Mouse (Mus musculus): ENCODE measurements at regions not wholly inside any gene's neighbourhood (a gene's known extent, or its start where the extent isn't known, plus 50 kb on each side); places are given as distances from the start of the nearest gene placed in this dataset.

- no peak for ATAC-seq (ENCODE audit: poor library complexity, severe bottlenecking)
Measured at GRCm38 (mm10) chr1:73365842-73366241, 350.1 kb upstream of the Tnp1 start.

GRCm38 (mm10) chr1:73364300-73364683, 348.6 kb upstream of the Tnp1 start:
- no peak for ATAC-seq (ENCODE audit: poor library complexity, severe bottlenecking)

DNA sequence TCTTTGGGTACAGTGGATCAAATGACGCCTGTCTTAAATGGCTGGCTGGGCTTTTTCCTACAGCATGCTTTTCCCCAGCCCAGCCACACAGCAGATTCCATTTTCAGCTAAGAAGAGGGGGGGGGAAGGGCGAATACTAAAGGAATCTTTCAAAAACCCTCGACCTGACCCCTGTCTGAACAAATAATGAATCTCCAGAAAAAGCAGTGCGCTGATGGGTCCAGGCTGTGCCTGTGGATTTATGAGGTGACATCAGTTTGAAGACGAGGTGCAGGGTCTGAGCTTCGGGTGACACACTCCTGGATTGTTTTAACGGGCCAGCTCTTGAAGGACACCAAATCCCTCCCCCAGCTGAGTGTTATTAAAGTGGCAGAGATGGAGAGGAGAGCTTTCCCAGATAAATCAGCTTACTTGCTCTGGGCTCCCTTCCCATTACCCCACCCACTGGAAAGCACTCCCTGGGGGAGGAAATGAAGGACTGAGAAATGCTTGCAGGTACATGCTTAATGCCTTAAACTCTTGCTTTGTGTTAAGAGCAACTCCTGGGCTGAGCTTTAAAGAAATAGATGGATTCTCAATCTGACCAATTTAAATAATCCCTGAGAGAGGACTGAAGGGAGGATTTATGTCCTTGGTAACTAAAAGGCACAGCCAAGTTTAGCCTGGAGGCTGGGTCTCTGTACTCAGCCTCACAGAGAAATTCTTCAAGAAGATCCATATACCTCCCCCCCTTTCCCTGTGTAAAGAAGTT, 348.0 kb upstream of the Tnp1 start:
- ATAC-seq (ENCODE audit: poor library complexity, severe bottlenecking) = no peak

DNA sequence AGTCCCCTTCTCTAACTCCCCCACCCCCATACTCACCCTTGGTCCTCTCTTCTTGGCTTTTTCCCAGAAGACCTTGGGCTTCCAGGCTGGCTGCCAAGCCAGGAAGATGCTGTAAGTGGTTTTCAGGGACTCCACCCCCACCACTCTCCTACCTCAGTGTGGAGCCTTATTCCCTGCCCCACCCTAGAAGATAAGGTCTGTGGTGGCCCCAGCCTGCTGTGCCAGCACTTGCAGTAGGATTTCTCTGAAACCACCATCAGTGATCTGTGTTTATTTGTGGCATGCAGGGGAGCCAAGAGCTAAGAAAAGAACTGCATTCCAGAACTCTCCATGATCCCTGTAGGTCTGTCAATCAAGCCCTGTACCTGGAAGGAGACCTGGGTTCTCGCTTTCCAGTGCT, 346.4 kb upstream of the Tnp1 start:
- ATAC-seq (ENCODE audit: poor library complexity, severe bottlenecking) = no peak

GRCm38 (mm10) chr1:73361300-73361699, 345.6 kb upstream of the Tnp1 start:
- no peak for ATAC-seq (ENCODE audit: poor library complexity, severe bottlenecking)

GRCm38 (mm10) chr1:73354447-73354846, 338.7 kb upstream of the Tnp1 start:
- no peak for ATAC-seq (ENCODE audit: poor library complexity, severe bottlenecking)

DNA sequence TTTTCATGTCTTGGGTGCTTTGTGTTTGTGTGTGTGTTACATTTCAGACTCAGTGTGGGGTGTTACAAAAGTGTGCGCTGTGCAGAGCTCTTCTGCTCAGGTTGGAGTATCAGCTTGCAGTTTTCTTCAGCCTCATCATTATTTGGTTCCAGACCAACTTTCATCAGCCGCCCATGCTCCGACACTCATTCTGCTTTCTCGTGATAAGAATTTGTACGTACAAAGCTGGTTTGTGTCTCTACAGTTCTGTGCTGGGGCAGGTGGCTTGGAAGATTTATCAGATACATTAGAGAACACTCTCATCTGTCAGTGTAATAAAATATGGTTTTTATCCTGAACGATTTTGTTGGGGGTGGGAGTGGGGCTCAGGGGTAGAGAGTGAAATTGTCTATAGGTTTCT, 332.8 kb upstream of the Tnp1 start:
- no peak for ATAC-seq (ENCODE audit: poor library complexity, severe bottlenecking)

DNA sequence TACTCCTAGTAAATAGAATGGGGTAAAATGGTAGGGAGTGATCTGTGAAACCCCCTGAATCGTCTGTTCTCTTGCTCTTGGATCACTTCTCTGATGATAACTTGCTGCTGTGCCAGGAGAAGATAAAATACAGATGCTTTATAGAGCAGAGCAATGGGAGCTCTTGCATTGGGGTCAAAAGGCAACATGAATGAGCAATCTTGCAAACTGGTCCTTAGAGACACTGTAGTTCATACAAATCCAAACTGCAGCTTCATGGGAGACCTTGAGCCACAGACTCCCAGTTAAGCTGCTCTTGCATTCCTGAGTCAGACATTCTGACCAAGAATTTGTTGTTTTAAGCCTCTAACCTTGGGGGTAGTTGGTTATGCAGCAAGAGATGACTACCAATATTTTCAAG, 328.9 kb upstream of the Tnp1 start:
- ATAC-seq (ENCODE audit: poor library complexity, severe bottlenecking) = no peak

DNA sequence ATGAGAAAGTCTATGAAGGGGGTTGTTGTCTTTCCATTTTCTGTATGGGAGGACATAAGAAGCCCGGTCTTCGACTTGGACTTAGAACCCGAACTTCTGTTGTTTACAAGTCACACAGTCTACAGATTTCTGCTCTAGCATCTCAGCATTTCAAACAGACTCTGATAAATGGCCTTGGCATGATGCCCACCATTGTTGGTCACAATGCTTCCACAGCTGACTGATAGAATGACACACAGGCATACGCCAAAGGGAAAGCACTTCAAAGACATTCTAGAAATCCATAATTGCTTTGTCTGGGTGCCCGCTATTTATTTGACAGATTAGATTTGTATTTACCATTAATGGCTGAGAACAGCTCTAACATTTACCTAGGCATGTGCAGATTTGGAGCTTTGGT, 326.2 kb upstream of the Tnp1 start:
- ATAC-seq (ENCODE audit: poor library complexity, severe bottlenecking) = no peak

GRCm38 (mm10) chr1:73337401-73337800, 321.7 kb upstream of the Tnp1 start:
- no peak for ATAC-seq (ENCODE audit: poor library complexity, severe bottlenecking)

- ATAC-seq (ENCODE audit: poor library complexity, severe bottlenecking) = no peak
Measured at GRCm38 (mm10) chr1:73309556-73309955, 293.8 kb upstream of the Tnp1 start.

DNA sequence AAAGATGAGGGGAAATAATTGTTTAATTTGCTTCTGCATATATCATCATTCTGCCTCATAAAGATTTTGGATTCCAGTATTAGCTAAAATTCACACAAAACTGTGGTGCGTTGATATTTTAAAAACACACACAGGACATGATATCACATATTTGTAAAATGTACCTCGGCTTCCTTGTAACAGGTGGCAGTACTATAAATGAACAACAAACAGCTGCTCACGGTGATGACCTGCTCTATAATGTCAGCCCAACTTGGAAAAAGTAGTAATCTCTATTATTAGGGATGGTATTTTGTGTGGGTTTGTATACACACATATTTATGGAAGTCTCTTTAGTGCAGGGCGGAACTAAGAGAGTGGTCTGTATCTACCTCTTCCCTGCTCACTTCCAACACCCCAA, 292.7 kb upstream of the Tnp1 start:
- no peak for ATAC-seq (ENCODE audit: poor library complexity, severe bottlenecking)

GRCm38 (mm10) chr1:73307194-73307593, 291.5 kb upstream of the Tnp1 start:
- ATAC-seq (ENCODE audit: poor library complexity, severe bottlenecking) = no peak

- no peak for ATAC-seq (ENCODE audit: poor library complexity, severe bottlenecking)
Measured at GRCm38 (mm10) chr1:73299978-73300688, 284.4 kb upstream of the Tnp1 start.

- no peak for ATAC-seq (ENCODE audit: poor library complexity, severe bottlenecking)
Measured at GRCm38 (mm10) chr1:73285342-73285741, 269.6 kb upstream of the Tnp1 start.

DNA sequence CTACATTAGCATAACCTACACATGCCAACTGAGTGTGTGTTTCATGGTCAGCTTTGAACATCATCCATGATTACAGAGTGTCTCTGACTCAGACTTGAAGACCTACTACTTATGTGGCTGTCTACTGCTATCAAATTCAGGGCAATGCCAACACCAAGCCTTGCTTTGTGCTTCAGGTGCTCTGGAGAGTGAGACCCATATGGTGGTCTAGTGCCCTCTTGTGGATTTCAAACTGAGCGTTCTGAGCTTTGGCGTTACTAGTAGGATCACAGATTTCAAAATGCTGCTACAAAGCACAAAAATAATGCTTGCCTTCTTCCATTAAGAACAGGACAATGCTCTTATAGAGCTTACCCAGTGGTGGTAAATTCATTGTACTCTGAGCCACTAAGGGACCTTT, 258.8 kb upstream of the Tnp1 start:
- no peak for ATAC-seq (ENCODE audit: poor library complexity, severe bottlenecking)

DNA sequence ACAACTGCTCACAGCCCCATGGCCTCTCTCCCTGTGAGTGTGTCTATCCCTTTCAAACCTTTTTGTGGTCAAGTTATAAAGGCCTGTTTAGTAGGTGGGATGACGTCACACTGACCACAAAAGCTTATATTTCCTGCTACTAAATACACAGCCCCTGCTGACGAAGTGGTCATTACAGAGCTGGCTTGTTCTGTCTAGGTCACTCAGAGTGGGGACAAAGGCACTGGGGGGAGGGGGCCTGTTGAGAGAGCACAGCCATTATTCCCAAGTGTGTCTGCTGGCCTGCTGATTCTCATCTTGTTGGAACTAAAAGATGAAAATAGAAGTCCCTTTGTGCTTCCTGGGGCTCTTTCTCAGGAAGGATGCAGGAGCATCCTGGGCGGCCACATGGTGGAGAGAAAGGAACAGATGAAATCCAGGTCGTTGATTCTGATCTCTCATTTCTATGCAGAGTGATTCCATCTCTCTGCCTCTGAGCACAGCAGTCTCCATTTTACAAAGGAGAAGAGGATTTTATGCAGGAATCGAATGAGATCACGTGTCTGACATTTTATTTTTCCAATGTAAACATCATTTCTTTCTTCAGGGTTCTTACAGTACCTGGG, 255.2 kb upstream of the Tnp1 start:
- ATAC-seq (ENCODE audit: poor library complexity, severe bottlenecking) = no peak

- no peak for ATAC-seq (ENCODE audit: poor library complexity, severe bottlenecking)
Measured at GRCm38 (mm10) chr1:73269051-73269755, 253.5 kb upstream of the Tnp1 start.

DNA sequence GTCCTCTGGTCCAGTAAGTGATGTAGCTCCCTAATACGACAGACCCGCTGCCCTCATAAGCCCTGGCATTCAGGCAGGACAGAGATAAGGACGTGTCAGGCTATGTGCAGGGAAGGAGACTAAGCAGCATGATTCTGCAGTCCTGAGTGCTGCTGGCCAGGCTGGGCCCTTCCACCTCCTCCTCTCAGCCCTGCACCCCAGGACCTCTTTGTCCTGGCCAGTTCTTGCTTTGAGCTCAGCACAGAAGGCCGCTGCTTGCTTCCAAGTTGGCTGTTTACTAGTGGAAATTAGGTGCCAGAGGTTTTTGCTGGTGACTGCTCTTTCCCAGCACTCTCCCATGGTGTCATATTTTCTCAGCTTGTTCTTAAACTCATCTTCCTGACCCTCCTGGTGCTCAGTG, 249.3 kb upstream of the Tnp1 start:
- ATAC-seq (ENCODE audit: poor library complexity, severe bottlenecking) = no peak

- ATAC-seq (ENCODE audit: poor library complexity, severe bottlenecking) = no peak
Measured at GRCm38 (mm10) chr1:73264245-73264644, 248.5 kb upstream of the Tnp1 start.

DNA sequence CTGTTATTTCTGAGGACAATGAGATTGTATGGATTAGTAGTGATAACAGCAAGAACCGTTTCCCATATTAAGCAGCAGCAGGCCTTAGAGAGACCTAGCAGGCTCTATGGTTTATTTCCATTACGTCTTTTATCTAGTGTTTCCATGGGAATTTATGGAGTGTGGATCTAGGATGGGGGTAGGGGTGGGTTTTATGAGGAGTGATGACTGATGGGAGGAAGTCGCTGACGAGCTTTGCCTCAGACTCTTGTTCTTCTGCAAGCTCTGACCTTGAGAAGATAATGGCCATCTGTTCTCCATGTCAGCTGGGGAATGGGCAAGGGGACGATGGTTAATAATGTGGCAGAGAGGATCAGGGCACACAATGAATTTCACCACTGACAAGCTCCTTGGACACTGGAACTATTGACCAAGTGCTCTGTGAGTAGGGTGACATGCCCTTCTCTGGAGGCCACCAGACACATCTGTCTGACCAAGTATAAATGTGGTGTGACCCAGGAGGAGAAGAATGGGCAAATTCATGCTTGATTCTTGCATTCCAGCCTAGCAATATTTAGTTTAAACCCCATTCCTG, 243.9 kb upstream of the Tnp1 start:
- ATAC-seq (ENCODE audit: poor library complexity, severe bottlenecking) = no peak
